Mouse (Mus musculus) liver, embryonic 15.5 days (tissue): ENCODE measurements around the gene Nhsl1. TPM values are rescaled to one million over a fixed set of nuclear protein-coding genes. Genes with fewer than 3 reads are reported as not detected.

Source experiments
- ATAC-seq: fragments of 200-750 bp; cut with Nextera tagmentation; 2 replicates; pipeline ENCODE4 v1.8.0; 2017; ENCODE audit warnings: moderate number of reproducible peaks, mild to moderate bottlenecking, moderate library complexity; ENCODE audit not compliant: insufficient read depth
- H3K27ac ChIP-seq: fragments of 300-500 bp; sonication (generic); replicated peaks from 2 replicates; pipeline ENCODE4 v1.5.1; 2015; ENCODE audit warnings: mild to moderate bottlenecking, inconsistent platforms
- H3K27me3 ChIP-seq: fragments of 300-500 bp; sonication (generic); 2 replicates; pipeline ENCODE4 v1.6.1; 2015; ENCODE audit warnings: mild to moderate bottlenecking, inconsistent platforms
- H3K36me3 ChIP-seq: fragments of 300-500 bp; sonication (generic); replicated peaks from 2 replicates; pipeline ENCODE4 v1.6.1; 2015; ENCODE audit warnings: moderate library complexity, mild to moderate bottlenecking, inconsistent platforms
- H3K4me1 ChIP-seq: fragments of 300-500 bp; sonication (generic); replicated peaks from 2 replicates; pipeline ENCODE4 v1.6.1; 2015; ENCODE audit warnings: inconsistent platforms
- H3K4me2 ChIP-seq: fragments of 300-500 bp; sonication (generic); 2 replicates; pipeline ENCODE4 v1.6.1; 2015; ENCODE audit warnings: moderate library complexity, mild to moderate bottlenecking, inconsistent platforms
- H3K4me3 ChIP-seq: fragments of 300-500 bp; sonication (generic); replicated peaks from 2 replicates; pipeline ENCODE4 v1.5.1; 2015; ENCODE audit warnings: mild to moderate bottlenecking, inconsistent platforms
- H3K9ac ChIP-seq: fragments of 300-500 bp; sonication (generic); 2 replicates; pipeline ENCODE4 v1.6.1; 2015; ENCODE audit warnings: moderate library complexity, mild to moderate bottlenecking, inconsistent platforms
- H3K9me3 ChIP-seq: fragments of 300-500 bp; sonication (generic); replicated peaks from 2 replicates; pipeline ENCODE4 v1.6.1; 2016; ENCODE audit warnings: inconsistent platforms
- WGBS: fragments of 180-500 bp; shearing (Covaris S2); methylation state at CpG from one replicate; pipeline ENCODE4 v1.1.7; 2015; ENCODE audit warnings: mixed read lengths; ENCODE audit not compliant: insufficient replicate concordance; 5-methylcytosine and 5-hydroxymethylcytosine counted together
- polyA plus RNA-seq: library from polyadenylated mRNA; unstranded; fragments of >200 nt; fragmentation: Nextera tagmentation; extraction: Ambion mirVana; gene quantifications from 2 replicates; pipeline ENCODE4 v1.2.1, GENCODE M21; 2015

The Nhsl1 gene
- polyA plus RNA-seq, 1 experiment from 2014 or later = 0.45 TPM

GRCm38 (mm10) chr10:18328331-18328908 lies 9.6 kb downstream of the Nhsl1 start:
- no peak overlapping the region for H3K4me2 ChIP-seq
- H3K9ac ChIP-seq = no peak overlapping the region
- H3K4me3 ChIP-seq = no peak overlapping the region
- no peak overlapping the region for H3K27ac ChIP-seq
- no peaks in the 10 kb centered on the region for H3K9me3 ChIP-seq
- ATAC-seq = no peak
- no peaks in the 10 kb centered on the region for H3K36me3 ChIP-seq
- 50% methylated on average over 5 of the region's 5 CpGs for WGBS
- no peaks in the 10 kb centered on the region for H3K27me3 ChIP-seq
- H3K4me1 ChIP-seq = peaks cover 9% of the 10 kb centered on the region

- Histone ChIP-seq H3K4me2 (peak overlapping the region; percentile 57), H3K4me1 (peaks cover 9% of the 10 kb centered on the region), H3K36me3 (no peaks in the 10 kb centered on the region), H3K27me3 (no peaks in the 10 kb centered on the region), H3K27ac (no peak overlapping the region), H3K9ac (no peak overlapping the region), H3K4me3 (peak overlapping the region; percentile 17; the same call in 1 of the 2 replicates), H3K9me3 (no peaks in the 10 kb centered on the region)
- WGBS = 6% methylated on average over 22 of the region's 23 CpGs
- ATAC-seq = no peak
Measured at GRCm38 (mm10) chr10:18329096-18330038, 10.6 kb downstream of the Nhsl1 start.

- Histone ChIP-seq H3K4me3 (no peak overlapping the region), H3K36me3 (no peaks in the 10 kb centered on the region), H3K9ac (no peak overlapping the region), H3K4me2 (no peak overlapping the region), H3K27ac (no peak overlapping the region), H3K4me1 (peaks cover 9% of the 10 kb centered on the region), H3K9me3 (no peaks in the 10 kb centered on the region), H3K27me3 (no peaks in the 10 kb centered on the region)
- ATAC-seq = no peak
- 71% methylated on average over 5 of the region's 5 CpGs for WGBS
Measured at GRCm38 (mm10) chr10:18330445-18330844, 11.7 kb downstream of the Nhsl1 start.

GRCm38 (mm10) chr10:18333575-18333974 lies 14.8 kb downstream of the Nhsl1 start:
- ATAC-seq = no peak
- WGBS = 39% methylated on average over 4 of the region's 4 CpGs
- Histone ChIP-seq H3K4me3 (no peak overlapping the region), H3K4me1 (peaks cover 9% of the 10 kb centered on the region), H3K9me3 (no peaks in the 10 kb centered on the region), H3K36me3 (no peaks in the 10 kb centered on the region), H3K4me2 (no peak overlapping the region), H3K9ac (no peak overlapping the region), H3K27ac (no peak overlapping the region), H3K27me3 (no peaks in the 10 kb centered on the region)

GRCm38 (mm10) chr10:18334176-18334575 lies 15.4 kb downstream of the Nhsl1 start:
- WGBS = 74% methylated on average over 4 of the region's 4 CpGs

GRCm38 (mm10) chr10:18334734-18335133 lies 15.9 kb downstream of the Nhsl1 start:
- Histone ChIP-seq H3K27me3 (no peaks in the 10 kb centered on the region), H3K4me2 (no peak overlapping the region), H3K27ac (no peak overlapping the region), H3K36me3 (no peaks in the 10 kb centered on the region), H3K9ac (no peak overlapping the region), H3K4me3 (no peak overlapping the region), H3K9me3 (no peaks in the 10 kb centered on the region), H3K4me1 (peaks cover 2% of the 10 kb centered on the region)
- ATAC-seq = no peak
- WGBS = 61% methylated on average over 9 of the region's 9 CpGs

More at GRCm38 (mm10) chr10:18334176-18334575, 15.4 kb downstream of the Nhsl1 start:
- H3K27ac ChIP-seq = no peak overlapping the region
- H3K27me3 ChIP-seq = no peaks in the 10 kb centered on the region
- H3K9ac ChIP-seq = no peak overlapping the region
- H3K4me1 ChIP-seq = peaks cover 8% of the 10 kb centered on the region
- H3K9me3 ChIP-seq = no peaks in the 10 kb centered on the region
- H3K4me2 ChIP-seq = no peak overlapping the region
- no peaks in the 10 kb centered on the region for H3K36me3 ChIP-seq
- H3K4me3 ChIP-seq = no peak overlapping the region
- no peak for ATAC-seq

GRCm38 (mm10) chr10:18337725-18338124 lies 18.9 kb downstream of the Nhsl1 start:
- Histone ChIP-seq H3K27me3 (no peaks in the 10 kb centered on the region), H3K9ac (no peak overlapping the region), H3K4me2 (no peak overlapping the region), H3K4me3 (no peak overlapping the region), H3K27ac (no peak overlapping the region), H3K4me1 (no peaks in the 10 kb centered on the region), H3K36me3 (no peaks in the 10 kb centered on the region), H3K9me3 (no peaks in the 10 kb centered on the region)
- no peak for ATAC-seq
- WGBS = 71% methylated on average over 5 of the region's 5 CpGs

- H3K4me2 ChIP-seq = no peak overlapping the region
- WGBS = 66% methylated on average over 6 of the region's 6 CpGs
- no peaks in the 10 kb centered on the region for H3K36me3 ChIP-seq
- no peaks in the 10 kb centered on the region for H3K9me3 ChIP-seq
- no peak overlapping the region for H3K27ac ChIP-seq
- H3K4me1 ChIP-seq = no peaks in the 10 kb centered on the region
- no peak for ATAC-seq
- H3K4me3 ChIP-seq = no peak overlapping the region
- no peaks in the 10 kb centered on the region for H3K27me3 ChIP-seq
- H3K9ac ChIP-seq = no peak overlapping the region
Measured at GRCm38 (mm10) chr10:18339386-18339785, 20.6 kb downstream of the Nhsl1 start.

GRCm38 (mm10) chr10:18340930-18341329 lies 22.1 kb downstream of the Nhsl1 start:
- ATAC-seq = no peak
- Histone ChIP-seq H3K27ac (no peak overlapping the region), H3K27me3 (no peaks in the 10 kb centered on the region), H3K4me3 (no peak overlapping the region), H3K9ac (no peak overlapping the region), H3K36me3 (no peaks in the 10 kb centered on the region), H3K9me3 (no peaks in the 10 kb centered on the region), H3K4me1 (no peaks in the 10 kb centered on the region), H3K4me2 (no peak overlapping the region)
- WGBS = 72% methylated on average over 1 of the region's 1 CpGs

- H3K4me3 ChIP-seq = no peak overlapping the region
- no peaks in the 10 kb centered on the region for H3K27me3 ChIP-seq
- 62% methylated on average over 15 of the region's 15 CpGs for WGBS
- no peak for ATAC-seq
- H3K36me3 ChIP-seq = no peaks in the 10 kb centered on the region
- H3K9ac ChIP-seq = no peak overlapping the region
- no peak overlapping the region for H3K4me2 ChIP-seq
- H3K27ac ChIP-seq = no peak overlapping the region
- H3K9me3 ChIP-seq = no peaks in the 10 kb centered on the region
- H3K4me1 ChIP-seq = no peaks in the 10 kb centered on the region
Measured at GRCm38 (mm10) chr10:18341444-18342196, 22.8 kb downstream of the Nhsl1 start.

GRCm38 (mm10) chr10:18347231-18347630 lies 28.4 kb downstream of the Nhsl1 start:
- no peaks in the 10 kb centered on the region for H3K4me1 ChIP-seq
- 77% methylated on average over 15 of the region's 15 CpGs for WGBS
- no peak overlapping the region for H3K4me2 ChIP-seq
- H3K9me3 ChIP-seq = no peaks in the 10 kb centered on the region
- H3K27me3 ChIP-seq = no peaks in the 10 kb centered on the region
- no peak overlapping the region for H3K4me3 ChIP-seq
- ATAC-seq = no peak
- H3K27ac ChIP-seq = no peak overlapping the region
- H3K9ac ChIP-seq = no peak overlapping the region
- H3K36me3 ChIP-seq = no peaks in the 10 kb centered on the region
